Mouse (Mus musculus): ENCODE data around the gene Crtac1.

Gene Crtac1

GRCm38 (mm10) chr19:42237602-42238340 is 193.8 kb downstream of the Crtac1 start:
- DNase-seq (ENCODE audit: low spot score) = no peak

Measured in ovary, postnatal 10 days (tissue).